Mouse (Mus musculus): ENCODE data around the gene Baz2b. TPM values are rescaled to one million over a fixed set of nuclear protein-coding genes. Genes with fewer than 3 reads are reported as not detected.

Gene Baz2b
- polyA plus RNA-seq, 2 experiments, result 36.0 to 45.6 TPM

GRCm38 (mm10) chr2:60148651-60149050, 61.0 kb downstream of the Baz2b start:
- 78% methylated on average over 5 of the region's 5 CpGs for WGBS
- no peak for DNase-seq (ENCODE audit: low spot score)
- no peaks in the 10 kb centered on the region for H3K9me3 ChIP-seq (ENCODE audit: control insufficient read depth, low read length)
- no peaks in the 10 kb centered on the region for H3K36me3 ChIP-seq (ENCODE audit: control insufficient read depth, insufficient read depth, low read length)
- no peak overlapping the region for H3K9ac ChIP-seq (ENCODE audit: low read depth, low read length, severe bottlenecking)
- H3K4me3 ChIP-seq (replicated peaks; ENCODE audit: low read length), result no peak overlapping the region
- no peaks in the 10 kb centered on the region for H3K27me3 ChIP-seq (ENCODE audit: control insufficient read depth, insufficient read depth, low read length)
- H3K27ac ChIP-seq (replicated peaks; ENCODE audit: low read depth, low read length), result no peak overlapping the region
- H3K4me2 ChIP-seq (replicated peaks; ENCODE audit: low read depth, low read length, severe bottlenecking), result no peak overlapping the region
- H3K4me1 ChIP-seq (ENCODE audit: control insufficient read depth, insufficient read depth, low read length), result peaks cover 5% of the 10 kb centered on the region; the same call in 1 of the 2 replicates
- no peak for ATAC-seq (ENCODE audit: low FRiP score, low read depth)
- no peak for TF ChIP-seq POLR2A (IDR thresholded peaks at IDR 0.05; ENCODE audit: borderline replicate concordance, extremely low read depth, insufficient read depth, insufficient read length)

DNA sequence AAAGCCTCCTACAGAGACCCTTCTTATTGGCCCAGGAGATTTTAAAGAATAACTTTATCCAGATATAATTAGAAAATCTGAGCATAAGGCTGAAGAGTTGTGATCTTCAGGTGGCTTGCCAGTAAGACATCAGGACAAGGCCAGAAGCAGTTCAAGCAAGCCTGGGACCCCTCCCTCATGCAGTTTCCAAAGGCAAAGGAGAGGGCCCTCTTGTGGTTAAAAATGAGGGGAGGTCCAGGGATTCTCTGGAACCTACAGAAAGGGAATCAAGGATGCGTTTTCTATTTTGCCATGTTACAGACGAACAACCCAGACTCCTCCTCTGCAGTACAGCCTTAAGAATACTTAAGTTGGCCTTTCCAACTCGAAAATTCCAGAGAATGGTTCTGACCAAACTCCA, 62.2 kb downstream of the Baz2b start:
- H3K9ac ChIP-seq (ENCODE audit: low read depth, low read length, severe bottlenecking), result no peak overlapping the region
- TF ChIP-seq POLR2A (IDR thresholded peaks at IDR 0.05; ENCODE audit: borderline replicate concordance, extremely low read depth, insufficient read depth, insufficient read length), result no peak
- H3K4me3 ChIP-seq (replicated peaks; ENCODE audit: low read length), result no peak overlapping the region
- no peak for DNase-seq (ENCODE audit: low spot score)
- 48% methylated on average over 3 of the region's 3 CpGs for WGBS
- no peak overlapping the region for H3K4me2 ChIP-seq (replicated peaks; ENCODE audit: low read depth, low read length, severe bottlenecking)
- no peaks in the 10 kb centered on the region for H3K9me3 ChIP-seq (ENCODE audit: control insufficient read depth, low read length)
- H3K4me1 ChIP-seq (ENCODE audit: control insufficient read depth, insufficient read depth, low read length), result peaks cover 5% of the 10 kb centered on the region; the same call in 1 of the 2 replicates
- no peak for ATAC-seq (ENCODE audit: low FRiP score, low read depth)
- H3K27me3 ChIP-seq (ENCODE audit: control insufficient read depth, insufficient read depth, low read length), result no peaks in the 10 kb centered on the region
- H3K27ac ChIP-seq (replicated peaks; ENCODE audit: low read depth, low read length), result no peak overlapping the region
- H3K36me3 ChIP-seq (ENCODE audit: control insufficient read depth, insufficient read depth, low read length), result no peaks in the 10 kb centered on the region

DNA sequence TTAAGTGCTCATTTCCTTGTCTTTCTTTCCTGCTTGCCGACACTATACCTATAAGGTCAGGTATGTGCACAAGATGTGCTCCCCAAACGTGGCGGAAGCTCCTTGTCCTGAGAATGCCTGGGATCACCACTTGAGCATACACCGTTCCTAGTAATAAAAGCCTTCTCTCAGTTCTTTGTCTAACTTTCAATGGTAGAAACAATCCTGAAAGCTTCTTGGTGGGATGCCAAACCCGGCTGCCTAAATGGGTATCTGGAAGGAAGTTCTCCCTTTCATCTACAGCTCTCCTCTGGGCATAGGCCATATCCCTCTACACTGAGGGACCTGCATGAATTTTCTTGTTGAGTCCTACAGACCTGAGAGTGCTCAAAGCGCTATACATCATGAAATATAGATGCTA, 63.9 kb downstream of the Baz2b start:
- Histone ChIP-seq H3K9ac (ENCODE audit: low read depth, low read length, severe bottlenecking) (no peak overlapping the region), H3K27me3 (ENCODE audit: control insufficient read depth, insufficient read depth, low read length) (no peaks in the 10 kb centered on the region), H3K4me2 (replicated peaks; ENCODE audit: low read depth, low read length, severe bottlenecking) (no peak overlapping the region), H3K36me3 (ENCODE audit: control insufficient read depth, insufficient read depth, low read length) (no peaks in the 10 kb centered on the region), H3K9me3 (ENCODE audit: control insufficient read depth, low read length) (no peaks in the 10 kb centered on the region), H3K27ac (replicated peaks; ENCODE audit: low read depth, low read length) (no peak overlapping the region), H3K4me1 (ENCODE audit: control insufficient read depth, insufficient read depth, low read length) (peaks cover 5% of the 10 kb centered on the region; the same call in 1 of the 2 replicates), H3K4me3 (replicated peaks; ENCODE audit: low read length) (no peak overlapping the region)
- ATAC-seq (ENCODE audit: low FRiP score, low read depth) (no peak), DNase-seq (ENCODE audit: low spot score) (no peak)
- 64% methylated on average over 6 of the region's 6 CpGs for WGBS
- no peak for TF ChIP-seq POLR2A (IDR thresholded peaks at IDR 0.05; ENCODE audit: borderline replicate concordance, extremely low read depth, insufficient read depth, insufficient read length)

DNA sequence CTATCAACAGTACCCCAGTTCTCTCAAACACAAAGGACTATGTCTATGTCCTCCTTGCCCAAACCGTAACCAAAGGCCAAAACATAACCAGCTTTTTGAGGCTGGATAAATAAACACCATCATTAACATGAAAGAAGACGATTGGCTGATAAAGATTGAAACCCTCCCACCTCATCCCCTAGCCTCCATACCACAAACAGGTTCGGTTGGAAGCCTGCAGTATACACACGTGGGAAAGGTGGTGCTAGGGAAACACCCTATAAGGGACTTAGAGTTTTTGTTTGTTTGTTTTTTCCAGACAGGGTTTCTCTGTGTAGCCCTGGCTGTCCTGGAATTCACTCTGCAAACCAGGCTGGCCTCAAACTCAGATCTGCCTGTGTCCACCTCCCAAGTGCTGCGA, 66.3 kb downstream of the Baz2b start:
- WGBS, result 56% methylated on average over 5 of the region's 5 CpGs
- H3K9me3 ChIP-seq (ENCODE audit: control insufficient read depth, low read length), result no peaks in the 10 kb centered on the region
- no peak overlapping the region for H3K4me2 ChIP-seq (replicated peaks; ENCODE audit: low read depth, low read length, severe bottlenecking)
- no peak for TF ChIP-seq POLR2A (IDR thresholded peaks at IDR 0.05; ENCODE audit: borderline replicate concordance, extremely low read depth, insufficient read depth, insufficient read length)
- no peak for ATAC-seq (ENCODE audit: low FRiP score, low read depth)
- no peak overlapping the region for H3K4me3 ChIP-seq (replicated peaks; ENCODE audit: low read length)
- no peak for DNase-seq (ENCODE audit: low spot score)
- H3K9ac ChIP-seq (ENCODE audit: low read depth, low read length, severe bottlenecking), result no peak overlapping the region
- no peaks in the 10 kb centered on the region for H3K36me3 ChIP-seq (ENCODE audit: control insufficient read depth, insufficient read depth, low read length)
- H3K4me1 ChIP-seq (ENCODE audit: control insufficient read depth, insufficient read depth, low read length), result peaks cover 5% of the 10 kb centered on the region; the same call in 1 of the 2 replicates
- H3K27me3 ChIP-seq (ENCODE audit: control insufficient read depth, insufficient read depth, low read length), result no peaks in the 10 kb centered on the region
- H3K27ac ChIP-seq (replicated peaks; ENCODE audit: low read depth, low read length), result no peak overlapping the region

GRCm38 (mm10) chr2:60142281-60142680, 67.4 kb downstream of the Baz2b start:
- 82% methylated on average over 2 of the region's 2 CpGs for WGBS
- ATAC-seq (ENCODE audit: low FRiP score, low read depth) (no peak), DNase-seq (ENCODE audit: low spot score) (no peak)
- Histone ChIP-seq H3K4me2 (replicated peaks; ENCODE audit: low read depth, low read length, severe bottlenecking) (no peak overlapping the region), H3K27me3 (ENCODE audit: control insufficient read depth, insufficient read depth, low read length) (no peaks in the 10 kb centered on the region), H3K9me3 (ENCODE audit: control insufficient read depth, low read length) (no peaks in the 10 kb centered on the region), H3K4me1 (ENCODE audit: control insufficient read depth, insufficient read depth, low read length) (peaks cover 5% of the 10 kb centered on the region; the same call in 1 of the 2 replicates), H3K9ac (ENCODE audit: low read depth, low read length, severe bottlenecking) (no peak overlapping the region), H3K4me3 (replicated peaks; ENCODE audit: low read length) (no peak overlapping the region), H3K36me3 (ENCODE audit: control insufficient read depth, insufficient read depth, low read length) (no peaks in the 10 kb centered on the region), H3K27ac (replicated peaks; ENCODE audit: low read depth, low read length) (no peak overlapping the region)
- TF ChIP-seq POLR2A (IDR thresholded peaks at IDR 0.05; ENCODE audit: borderline replicate concordance, extremely low read depth, insufficient read depth, insufficient read length), result no peak

DNA sequence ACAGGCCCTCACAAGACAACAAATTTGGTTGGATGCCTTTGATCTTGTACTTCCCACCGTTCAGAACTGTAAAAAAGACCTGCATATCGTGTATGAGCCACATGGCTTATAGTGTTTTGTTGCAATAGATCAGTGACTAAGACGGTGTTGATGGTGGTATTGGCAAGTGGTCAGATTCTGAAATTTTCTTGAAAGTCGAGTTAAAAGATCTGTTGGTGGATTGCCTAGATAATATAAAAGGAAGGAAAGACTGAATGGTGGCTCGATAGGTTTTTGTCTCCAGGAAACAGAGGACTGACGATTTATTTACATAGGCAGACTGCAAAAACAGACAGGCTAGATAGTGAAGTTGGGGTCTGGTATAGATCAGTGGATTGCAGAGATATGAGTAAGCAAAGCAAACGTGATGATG, 70.9 kb downstream of the Baz2b start:
- DNase-seq (ENCODE audit: low spot score) (no peak), ATAC-seq (ENCODE audit: low FRiP score, low read depth) (no peak)
- no peak for TF ChIP-seq POLR2A (IDR thresholded peaks at IDR 0.05; ENCODE audit: borderline replicate concordance, extremely low read depth, insufficient read depth, insufficient read length)
- no peaks in the 10 kb centered on the region for H3K4me1 ChIP-seq (ENCODE audit: control insufficient read depth, insufficient read depth, low read length)
- no peaks in the 10 kb centered on the region for H3K27me3 ChIP-seq (ENCODE audit: control insufficient read depth, insufficient read depth, low read length)
- H3K4me2 ChIP-seq (replicated peaks; ENCODE audit: low read depth, low read length, severe bottlenecking), result no peak overlapping the region
- H3K9me3 ChIP-seq (ENCODE audit: control insufficient read depth, low read length), result no peaks in the 10 kb centered on the region
- 57% methylated on average over 7 of the region's 7 CpGs for WGBS
- no peaks in the 10 kb centered on the region for H3K36me3 ChIP-seq (ENCODE audit: control insufficient read depth, insufficient read depth, low read length)
- H3K27ac ChIP-seq (replicated peaks; ENCODE audit: low read depth, low read length), result no peak overlapping the region
- no peak overlapping the region for H3K4me3 ChIP-seq (replicated peaks; ENCODE audit: low read length)
- H3K9ac ChIP-seq (ENCODE audit: low read depth, low read length, severe bottlenecking), result no peak overlapping the region
